Mouse (Mus musculus): ENCODE measurements around the gene Gripap1. TPM values are rescaled to one million over a fixed set of nuclear protein-coding genes. Genes with fewer than 3 reads are reported as not detected.

Gripap1 gene
- total RNA-seq, 2 experiments from 2014 or later = 16.8 to 17.4 TPM

GRCm38 (mm10) chrX:7863181-7863580 lies 73.6 kb downstream of the Gripap1 start:
- intact Hi-C loops (cut with DNase I; ENCODE audit: low total_unique reads) = no loop called here
- no peak for DNase-seq

- no peak for DNase-seq
- intact Hi-C loops (cut with DNase I; ENCODE audit: low total_unique reads) = no loop called here
Observed at GRCm38 (mm10) chrX:7864551-7864950, 75.0 kb downstream of the Gripap1 start.

GRCm38 (mm10) chrX:7865343-7865742 lies 75.8 kb downstream of the Gripap1 start:
- intact Hi-C loops (cut with DNase I; ENCODE audit: low total_unique reads) = no loop called here
- DNase-seq = no peak

GRCm38 (mm10) chrX:7865786-7866185 lies 76.2 kb downstream of the Gripap1 start:
- intact Hi-C loops (cut with DNase I; ENCODE audit: low total_unique reads) = no loop called here

GRCm38 (mm10) chrX:7867141-7867540 lies 77.6 kb downstream of the Gripap1 start:
- intact Hi-C loops (cut with DNase I; ENCODE audit: low total_unique reads) = no loop called here
- no peak for DNase-seq

More at GRCm38 (mm10) chrX:7865786-7866185, 76.2 kb downstream of the Gripap1 start:
- no peak for DNase-seq

- intact Hi-C loops (cut with DNase I; ENCODE audit: low total_unique reads) = loop anchor here (2.0 kb wide), 1 partner anchor 16 kb away; no protein-coding TSS in a partner anchor
- DNase-seq = no peak
Observed at GRCm38 (mm10) chrX:7868506-7868905, 78.9 kb downstream of the Gripap1 start.

- no peak for DNase-seq
- intact Hi-C loops (cut with DNase I; ENCODE audit: low total_unique reads) = loop anchor here (2.0 kb wide), 1 partner anchor 17 kb away; no protein-coding TSS in a partner anchor
Observed at GRCm38 (mm10) chrX:7869826-7870225, 80.3 kb downstream of the Gripap1 start.

Small RNAs within 50 kb of the gene (microRNA-seq; reads per million reads assigned to microRNA genes)
- gene Mir1198 = 32.5 to 36.1 reads per million in 2 experiments

Other genes starting within 250 kb of the Gripap1 start
- under 1 TPM in 1 of 2 experiments, not detected in 1; 0.16 TPM for gene Foxp3, start 216.1 kb upstream of the Gripap1 start, total RNA-seq (2021)
- gene Ppp1r3f, start 215.5 kb upstream of the Gripap1 start, total RNA-seq (2021) = 1 to 10 TPM; 1.0 to 2.5 TPM
- gene Ccdc22, start 184.2 kb upstream of the Gripap1 start, total RNA-seq (2021) = 10 to 100 TPM; 10.2 to 10.9 TPM
- not detected for gene Cacna1f, start 182.7 kb upstream of the Gripap1 start, total RNA-seq (2021)
- gene Syp, start 151.3 kb upstream of the Gripap1 start, total RNA-seq (2021) = 1 to 10 TPM in 1 of 2 experiments, under 1 TPM in 1; 0.86 to 1.4 TPM
- 10 to 100 TPM; 10.3 to 18.7 TPM for gene Prickle3, start 132.5 kb upstream of the Gripap1 start, total RNA-seq (2021)
- gene Plp2, start 118.4 kb upstream of the Gripap1 start, total RNA-seq (2021) = 10 to 100 TPM; 40.3 to 50.8 TPM
- 1 to 10 TPM; 4.4 to 6.4 TPM for gene Magix, start 108.5 kb upstream of the Gripap1 start, total RNA-seq (2021)
- gene Gpkow, start 92.6 kb upstream of the Gripap1 start, total RNA-seq (2021) = 10 to 100 TPM; 15.9 to 16.4 TPM
- gene Wdr45, start 75.4 kb upstream of the Gripap1 start, total RNA-seq (2021) = 10 to 100 TPM; 20.4 to 22.8 TPM
- not detected for gene Gm45208, start 67.5 kb upstream of the Gripap1 start, total RNA-seq (2021)
- 1 to 10 TPM; 6.1 to 9.0 TPM for gene Praf2, start 61.3 kb upstream of the Gripap1 start, total RNA-seq (2021)
- 1 to 10 TPM in 1 of 2 experiments, under 1 TPM in 1; 0.86 to 1.8 TPM for gene Ccdc120, start 38.9 kb upstream of the Gripap1 start, total RNA-seq (2021)
- 1 to 10 TPM; 8.8 to 9.7 TPM for gene Tfe3, start 27.2 kb upstream of the Gripap1 start, total RNA-seq (2021)
- under 1 TPM; 0.66 to 0.68 TPM for gene Kcnd1, start 32.5 kb downstream of the Gripap1 start, total RNA-seq (2021)
- gene Otud5, start 51.6 kb downstream of the Gripap1 start, total RNA-seq (2021) = 10 to 100 TPM; 16.8 to 19.1 TPM
- 1 to 10 TPM; 1.1 to 1.2 TPM for gene Pim2, start 88.5 kb downstream of the Gripap1 start, total RNA-seq (2021)
- gene Slc35a2, start 94.3 kb downstream of the Gripap1 start, total RNA-seq (2021) = 10 to 100 TPM in 1 of 2 experiments, 1 to 10 TPM in 1; 8.7 to 10.2 TPM
- 10 to 100 TPM; 27.3 to 32.0 TPM for gene Pqbp1, start 109.5 kb downstream of the Gripap1 start, total RNA-seq (2021)
- gene Timm17b, start 109.6 kb downstream of the Gripap1 start, total RNA-seq (2021) = 10 to 100 TPM; 43.9 to 44.8 TPM
- gene Gm10491, start 118.1 kb downstream of the Gripap1 start, total RNA-seq (2021) = not detected
- gene Gm10490, start 119.8 kb downstream of the Gripap1 start, total RNA-seq (2021) = not detected
- under 1 TPM in 1 of 2 experiments, not detected in 1; 0.14 TPM for gene Pcsk1n, start 130.1 kb downstream of the Gripap1 start, total RNA-seq (2021)
- gene Eras, start 138.8 kb downstream of the Gripap1 start, total RNA-seq (2021) = not detected
- 1 to 10 TPM; 5.0 to 5.5 TPM for gene Hdac6, start 158.1 kb downstream of the Gripap1 start, total RNA-seq (2021)
- gene Gata1, start 188.3 kb downstream of the Gripap1 start, total RNA-seq (2021) = under 1 TPM in 1 of 2 experiments, not detected in 1; 0.21 TPM
- gene Glod5, start 228.7 kb downstream of the Gripap1 start, total RNA-seq (2021) = not detected